Mouse (Mus musculus) ES-Bruce4 (cell line): ENCODE data around the gene Tmem30b.

Source experiments
- CTCF ChIP-seq: IDR thresholded peaks from one replicate; pipeline ENCODE4 v1.8.1; 2011; ENCODE audit warnings: low read depth, low read length
- EP300 ChIP-seq: IDR thresholded peaks from 2 replicates; pipeline ENCODE4 v1.6.1; 2011; ENCODE audit warnings: low read depth, low read length; ENCODE audit not compliant: insufficient read depth

DNA sequence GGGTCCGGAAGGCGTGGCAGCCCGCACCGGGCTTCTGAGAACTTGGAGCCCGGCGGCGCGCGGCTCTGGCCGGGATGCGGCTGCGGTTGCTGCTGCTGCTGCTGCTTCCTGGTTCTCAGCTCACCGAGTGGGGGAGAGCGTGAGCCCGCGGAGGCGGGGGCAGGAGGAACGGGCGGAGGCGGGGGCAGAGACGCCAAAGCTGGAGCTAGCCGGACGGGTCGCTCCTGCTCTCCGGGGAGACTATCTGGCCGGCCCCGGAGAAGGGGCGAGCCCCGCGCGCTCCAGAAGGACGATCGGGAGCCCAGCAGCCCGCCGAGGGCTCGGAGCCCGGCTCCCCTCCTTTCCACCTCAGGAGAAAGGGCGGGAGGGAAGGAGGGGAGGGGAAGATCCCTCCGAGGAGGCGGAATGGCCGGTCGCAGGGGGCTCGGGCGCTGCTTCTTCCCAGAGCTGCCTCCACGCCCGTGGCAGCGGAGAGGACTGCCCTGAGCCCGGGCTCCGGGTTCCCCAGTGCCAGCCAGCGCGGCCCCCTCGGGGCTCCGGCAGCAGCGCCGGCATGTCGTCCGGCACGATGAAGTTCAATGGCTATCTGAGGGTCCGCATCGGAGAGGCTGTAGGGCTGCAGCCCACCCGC is 38.5 kb upstream of the Tmem30b start, which contains the start of gene Prkch:
- TF ChIP-seq CTCF, result peak; percentile 13
- no peak for TF ChIP-seq EP300
